Mouse (Mus musculus): Measurements from ENCODE around the gene Pdss2. TPM values are rescaled to one million over a fixed set of nuclear protein-coding genes. Genes with fewer than 3 reads are reported as not detected.

Pdss2 gene
- polyA plus RNA-seq, 1 experiment from 2014 or later, result 14.7 TPM

DNA sequence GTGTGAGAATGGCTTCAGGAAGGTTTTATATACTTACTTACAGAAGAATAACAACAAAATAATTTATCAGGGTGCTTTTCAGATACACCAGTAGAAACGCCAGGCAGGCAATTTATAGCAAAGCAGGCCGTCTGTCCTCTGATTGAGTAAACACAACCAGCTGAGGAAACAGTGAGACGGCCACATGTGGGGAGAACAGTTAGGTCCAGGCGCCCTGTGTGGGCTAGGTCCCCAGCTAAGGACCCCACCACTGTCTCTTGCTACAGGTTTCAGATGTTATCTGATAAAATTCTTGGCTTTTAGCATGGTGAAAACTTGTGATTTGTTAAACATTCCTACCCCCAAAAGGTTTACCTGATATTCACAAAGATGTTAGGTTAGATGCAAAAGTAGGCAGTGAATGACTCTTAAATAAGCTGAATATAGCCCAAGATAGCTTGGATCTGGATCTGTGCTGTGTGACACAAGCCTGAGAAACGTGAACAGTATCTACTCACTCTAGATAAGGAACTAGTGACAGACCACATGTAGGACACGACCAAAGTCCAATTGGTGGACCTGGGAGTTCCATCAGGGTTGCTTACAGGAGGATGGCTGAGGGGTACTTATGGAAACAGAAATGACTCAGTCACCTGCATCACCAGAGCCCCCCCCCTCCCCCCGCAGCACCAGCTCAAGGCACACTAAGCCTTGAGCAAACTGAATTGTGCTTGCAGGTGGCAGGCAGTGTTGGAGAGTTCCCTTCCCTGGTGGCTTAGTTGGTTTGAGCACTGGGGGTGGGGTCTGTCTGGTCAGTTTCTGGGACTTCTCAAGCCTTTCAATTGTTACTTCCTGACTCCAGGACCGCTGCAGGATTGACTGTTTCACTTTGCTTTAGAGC, 56.2 kb downstream of the Pdss2 start:
- no peak for ATAC-seq (ENCODE audit: insufficient number of reproducible peaks, insufficient read depth, low FRiP score, low TSS enrichment, low read depth)
- no peaks in the 10 kb centered on the region for H3K27me3 ChIP-seq
- no peaks in the 10 kb centered on the region for H3K9me3 ChIP-seq
- H3K36me3 ChIP-seq, result no peaks in the 10 kb centered on the region
- H3K4me1 ChIP-seq, result peaks cover 11% of the 10 kb centered on the region
- no peak overlapping the region for H3K4me3 ChIP-seq
- no peak overlapping the region for H3K9ac ChIP-seq
- H3K27ac ChIP-seq, result no peak overlapping the region
- H3K4me2 ChIP-seq, result no peak overlapping the region
- WGBS, result 54% methylated on average over 8 of the region's 8 CpGs

DNA sequence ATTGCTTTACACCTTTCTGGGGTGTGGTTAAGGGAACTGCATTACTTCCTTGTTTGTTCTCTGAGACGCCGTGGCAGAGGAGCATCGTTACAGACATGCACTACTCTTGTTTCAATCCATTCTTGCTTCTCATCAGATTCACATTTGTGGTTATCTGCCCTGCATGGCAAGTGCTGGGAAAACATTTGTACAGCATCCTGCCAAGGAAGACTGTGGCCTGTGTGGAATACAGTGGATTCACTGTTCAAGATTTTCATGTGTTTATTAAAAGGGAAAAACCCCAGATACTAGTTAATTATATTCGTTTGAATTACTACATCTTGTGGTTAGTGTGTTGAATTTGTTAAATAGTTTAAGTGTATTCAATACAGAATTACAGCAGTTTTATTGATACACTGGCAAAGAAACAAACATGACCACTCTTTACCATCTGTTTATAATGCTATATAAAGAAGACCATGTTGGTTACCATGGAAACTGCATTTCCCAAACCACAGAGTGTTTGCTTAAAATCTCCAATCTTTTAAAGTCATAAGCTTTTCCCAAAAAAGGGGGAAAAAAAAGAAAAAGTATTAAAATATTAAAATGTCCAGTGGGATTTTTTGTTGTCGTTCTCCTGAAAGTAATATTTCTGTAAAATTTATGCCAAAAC, 58.5 kb downstream of the Pdss2 start:
- Histone ChIP-seq H3K4me3 (no peak overlapping the region), H3K4me1 (peaks cover 11% of the 10 kb centered on the region), H3K27me3 (no peaks in the 10 kb centered on the region), H3K27ac (peak overlapping the region; percentile 29; the same call in 1 of the 2 replicates), H3K36me3 (no peaks in the 10 kb centered on the region), H3K9ac (no peak overlapping the region), H3K4me2 (no peak overlapping the region), H3K9me3 (no peaks in the 10 kb centered on the region)
- WGBS, result 34% methylated on average over 5 of the region's 5 CpGs
- ATAC-seq (ENCODE audit: insufficient number of reproducible peaks, insufficient read depth, low FRiP score, low TSS enrichment, low read depth), result peak; percentile 64; the same call in 1 of the 2 replicates

DNA sequence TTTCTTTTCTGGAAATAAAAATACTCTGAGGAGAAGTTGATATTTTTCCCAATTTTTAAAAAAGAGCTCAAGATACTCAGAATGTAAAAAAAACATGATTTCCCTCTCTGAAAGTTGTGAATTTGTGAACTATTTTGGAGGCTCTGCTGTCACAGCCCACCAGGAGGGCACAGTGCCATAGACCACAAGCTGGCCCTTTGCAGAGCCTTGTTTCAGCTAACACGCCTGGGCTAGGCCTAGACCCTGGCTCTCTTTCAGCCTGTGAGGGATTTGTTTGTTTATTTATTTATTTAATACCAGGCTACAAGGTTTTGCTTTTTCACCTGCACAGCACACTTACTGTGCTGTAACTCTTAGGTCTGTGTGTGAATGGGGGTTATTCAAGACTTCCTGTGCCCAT, 64.3 kb downstream of the Pdss2 start:
- 69% methylated on average over 1 of the region's 1 CpGs for WGBS
- H3K4me2 ChIP-seq, result no peak overlapping the region
- no peaks in the 10 kb centered on the region for H3K27me3 ChIP-seq
- no peak overlapping the region for H3K4me3 ChIP-seq
- no peak for ATAC-seq (ENCODE audit: insufficient number of reproducible peaks, insufficient read depth, low FRiP score, low TSS enrichment, low read depth)
- H3K9ac ChIP-seq, result no peak overlapping the region
- H3K36me3 ChIP-seq, result no peaks in the 10 kb centered on the region
- 0 out of 2 replicates have a peak, but pooled peaks cover 3% of the 10 kb centered on the region for H3K4me1 ChIP-seq
- no peaks in the 10 kb centered on the region for H3K9me3 ChIP-seq
- 0 out of 2 replicates have a peak overlapping the region, but pooled peaks have one; percentile 0 for H3K27ac ChIP-seq

DNA sequence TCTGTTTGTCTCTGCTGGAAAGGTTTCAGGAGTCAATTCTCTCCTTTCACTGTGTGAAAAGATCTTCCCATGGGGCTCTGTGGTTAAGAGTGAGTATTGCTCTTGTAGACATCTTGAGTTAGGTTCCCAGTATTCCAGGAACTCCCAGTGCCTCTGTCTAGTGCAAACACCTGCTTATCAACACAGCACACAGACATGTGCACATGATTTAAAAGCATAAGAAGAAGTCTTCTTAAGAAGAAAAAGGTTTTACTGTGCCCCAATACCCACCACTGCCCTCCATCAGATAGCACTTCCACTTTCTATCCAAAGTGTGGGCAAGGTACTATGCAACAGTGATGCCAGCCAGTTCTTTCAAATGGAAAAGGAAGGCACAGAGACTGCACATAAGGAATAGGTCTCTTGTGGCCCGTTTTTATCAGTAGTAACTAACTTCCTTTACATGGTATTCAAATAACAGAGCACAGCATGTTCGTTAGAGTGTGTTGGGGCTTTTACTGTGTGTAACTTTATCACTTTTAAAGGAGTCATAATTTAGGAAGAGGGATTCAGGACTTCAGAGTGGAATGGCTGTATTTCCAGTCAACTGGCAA, 69.4 kb downstream of the Pdss2 start:
- ATAC-seq (ENCODE audit: insufficient number of reproducible peaks, insufficient read depth, low FRiP score, low TSS enrichment, low read depth), result no peak
- Histone ChIP-seq H3K27ac (no peak overlapping the region), H3K4me3 (no peak overlapping the region), H3K4me2 (no peak overlapping the region), H3K27me3 (no peaks in the 10 kb centered on the region), H3K9me3 (no peaks in the 10 kb centered on the region), H3K36me3 (no peaks in the 10 kb centered on the region), H3K4me1 (0 out of 2 replicates have a peak, but pooled peaks cover 1% of the 10 kb centered on the region), H3K9ac (no peak overlapping the region)
- 78% methylated on average over 2 of the region's 2 CpGs for WGBS

DNA sequence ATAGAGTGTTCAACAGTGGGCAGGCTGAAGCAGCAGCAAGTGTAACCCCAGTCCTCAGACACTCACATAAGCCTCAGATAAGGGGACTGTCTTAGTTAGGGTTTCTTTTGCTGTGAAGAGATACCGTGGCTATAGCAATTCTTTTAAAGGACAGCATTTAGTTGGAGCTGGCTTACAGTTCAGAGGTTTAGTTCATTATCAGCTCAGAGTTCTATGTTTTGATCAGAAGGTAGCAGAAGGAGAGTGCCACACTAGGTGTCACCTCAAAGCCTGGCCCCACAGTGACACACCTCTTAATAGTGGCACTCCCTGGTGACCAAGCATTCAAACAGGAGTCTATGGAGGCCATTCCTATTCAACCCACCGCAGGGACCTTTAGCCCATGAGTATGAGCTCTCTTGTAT, 70.0 kb downstream of the Pdss2 start:
- Histone ChIP-seq H3K4me1 (no peaks in the 10 kb centered on the region), H3K36me3 (no peaks in the 10 kb centered on the region), H3K4me2 (no peak overlapping the region), H3K27me3 (no peaks in the 10 kb centered on the region), H3K9me3 (no peaks in the 10 kb centered on the region), H3K27ac (no peak overlapping the region), H3K4me3 (no peak overlapping the region), H3K9ac (no peak overlapping the region)
- WGBS, result 92% methylated on average over 2 of the region's 2 CpGs
- no peak for ATAC-seq (ENCODE audit: insufficient number of reproducible peaks, insufficient read depth, low FRiP score, low TSS enrichment, low read depth)

DNA sequence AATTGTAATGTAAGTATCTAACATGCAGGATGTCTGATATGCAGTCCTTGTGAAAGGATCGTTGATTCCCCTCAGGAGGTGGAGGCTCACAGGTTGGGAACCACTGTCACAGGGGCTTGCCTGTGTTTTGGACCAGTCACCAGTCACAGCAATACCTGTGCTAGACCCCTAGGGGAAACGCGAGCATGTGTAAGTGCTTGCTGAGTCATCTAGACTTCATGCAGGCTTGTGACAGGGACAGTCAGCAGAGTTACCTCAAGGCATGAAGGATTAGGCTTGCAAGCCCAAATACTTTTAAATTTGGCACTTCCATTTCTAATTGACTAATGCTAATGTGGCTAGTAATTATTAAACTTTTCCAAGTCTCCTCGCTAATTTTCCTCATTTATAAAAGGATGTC, 71.2 kb downstream of the Pdss2 start:
- Histone ChIP-seq H3K36me3 (no peaks in the 10 kb centered on the region), H3K4me1 (no peaks in the 10 kb centered on the region), H3K9ac (no peak overlapping the region), H3K27ac (no peak overlapping the region), H3K4me2 (no peak overlapping the region), H3K27me3 (no peaks in the 10 kb centered on the region), H3K4me3 (no peak overlapping the region), H3K9me3 (no peaks in the 10 kb centered on the region)
- no peak for ATAC-seq (ENCODE audit: insufficient number of reproducible peaks, insufficient read depth, low FRiP score, low TSS enrichment, low read depth)
- 78% methylated on average over 4 of the region's 4 CpGs for WGBS

DNA sequence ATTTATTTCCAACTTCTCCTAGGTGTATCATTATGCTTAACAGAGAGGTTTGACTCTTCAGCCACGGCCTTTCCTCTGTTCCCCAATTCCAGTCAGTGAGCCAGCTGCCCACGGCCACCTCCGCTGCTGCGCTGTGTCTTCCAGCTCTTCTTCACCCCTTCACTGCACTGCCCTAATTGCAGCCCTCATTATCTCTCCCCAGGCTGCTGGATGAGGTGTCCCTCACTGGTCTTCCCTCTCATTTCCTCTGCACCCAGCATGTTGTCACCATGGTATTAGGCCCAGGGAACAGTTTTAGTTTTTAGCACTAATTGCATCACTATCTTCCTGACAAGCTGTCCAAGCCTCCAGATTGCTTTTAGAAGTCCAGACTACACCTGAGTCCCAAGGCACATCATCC, 73.0 kb downstream of the Pdss2 start:
- Histone ChIP-seq H3K9me3 (no peaks in the 10 kb centered on the region), H3K27me3 (no peaks in the 10 kb centered on the region), H3K27ac (no peak overlapping the region), H3K9ac (no peak overlapping the region), H3K4me1 (no peaks in the 10 kb centered on the region), H3K4me3 (no peak overlapping the region), H3K4me2 (no peak overlapping the region), H3K36me3 (no peaks in the 10 kb centered on the region)
- 74% methylated on average over 4 of the region's 4 CpGs for WGBS
- ATAC-seq (ENCODE audit: insufficient number of reproducible peaks, insufficient read depth, low FRiP score, low TSS enrichment, low read depth), result no peak

DNA sequence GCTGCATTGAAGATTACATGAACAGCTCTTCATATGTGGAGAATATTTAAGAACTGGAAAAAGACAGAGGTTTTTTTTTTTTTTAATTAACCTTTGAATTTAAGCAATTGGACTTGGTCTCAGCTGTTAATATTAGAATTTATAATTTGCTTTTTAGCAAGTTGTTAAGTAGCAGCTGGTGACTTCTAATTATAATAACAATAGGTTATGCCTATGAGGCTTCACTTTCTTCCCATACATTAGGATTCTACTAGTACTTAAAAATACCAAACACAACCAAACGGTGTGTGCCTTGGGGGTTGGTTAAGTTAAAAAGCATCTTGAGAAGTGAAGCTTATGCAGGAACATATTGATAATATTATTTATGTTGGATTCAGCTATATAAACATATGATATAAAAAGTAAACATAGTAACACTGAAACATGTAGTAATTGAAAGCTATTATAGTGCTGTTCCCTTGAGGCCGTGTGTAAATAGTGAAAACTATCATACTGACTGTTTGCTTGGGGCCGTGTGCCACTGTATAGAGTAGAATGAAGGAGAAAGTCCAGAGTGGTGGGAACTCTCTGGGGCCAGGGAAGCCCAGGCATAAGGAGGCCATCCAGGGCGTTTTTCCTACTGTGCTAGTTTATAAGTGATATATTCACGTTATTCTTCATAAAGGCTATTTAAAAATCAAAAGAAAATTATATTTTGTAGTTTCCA, 87.0 kb downstream of the Pdss2 start:
- H3K27ac ChIP-seq, result no peak overlapping the region
- H3K4me1 ChIP-seq, result no peaks in the 10 kb centered on the region
- 82% methylated on average over 5 of the region's 5 CpGs for WGBS
- H3K4me3 ChIP-seq, result no peak overlapping the region
- H3K27me3 ChIP-seq, result no peaks in the 10 kb centered on the region
- H3K9ac ChIP-seq, result no peak overlapping the region
- 0 out of 2 replicates have a peak, but pooled peaks cover 2% of the 10 kb centered on the region for H3K36me3 ChIP-seq
- H3K9me3 ChIP-seq, result no peaks in the 10 kb centered on the region
- H3K4me2 ChIP-seq, result no peak overlapping the region
- ATAC-seq (ENCODE audit: insufficient number of reproducible peaks, insufficient read depth, low FRiP score, low TSS enrichment, low read depth), result no peak

DNA sequence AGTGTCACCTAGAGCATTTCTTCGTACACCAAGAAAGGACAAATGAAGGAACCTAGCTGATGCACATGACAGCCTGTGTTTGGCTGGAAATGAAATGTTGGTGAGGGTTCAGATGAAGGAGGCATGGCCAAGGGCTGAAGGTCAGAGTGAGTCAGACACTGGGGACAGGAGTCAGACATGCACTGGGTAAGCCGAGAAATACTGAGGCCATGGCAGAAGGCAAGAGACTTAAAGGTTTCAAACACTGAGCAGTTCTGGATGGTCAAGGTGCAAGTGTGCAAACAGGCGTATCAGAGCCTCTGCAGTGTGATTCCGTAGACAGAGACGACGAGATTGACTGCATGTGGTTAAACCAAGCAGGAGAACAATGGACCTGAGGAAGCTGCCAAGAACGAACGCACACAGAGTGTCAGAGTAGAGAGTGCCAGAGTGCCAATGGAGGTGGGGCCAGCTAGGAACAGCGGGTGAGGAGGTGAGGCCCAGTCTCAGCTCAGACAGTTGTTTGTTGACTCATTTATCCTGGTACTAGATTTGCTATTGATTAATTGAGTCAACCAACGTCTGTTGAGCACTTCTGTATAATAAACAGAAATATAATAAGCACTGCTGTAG, 89.6 kb downstream of the Pdss2 start:
- Histone ChIP-seq H3K4me1 (no peaks in the 10 kb centered on the region), H3K9ac (no peak overlapping the region), H3K36me3 (0 out of 2 replicates have a peak, but pooled peaks cover 1% of the 10 kb centered on the region), H3K9me3 (no peaks in the 10 kb centered on the region), H3K4me2 (no peak overlapping the region), H3K4me3 (no peak overlapping the region), H3K27ac (no peak overlapping the region), H3K27me3 (no peaks in the 10 kb centered on the region)
- 77% methylated on average over 10 of the region's 10 CpGs for WGBS
- ATAC-seq (ENCODE audit: insufficient number of reproducible peaks, insufficient read depth, low FRiP score, low TSS enrichment, low read depth), result no peak

DNA sequence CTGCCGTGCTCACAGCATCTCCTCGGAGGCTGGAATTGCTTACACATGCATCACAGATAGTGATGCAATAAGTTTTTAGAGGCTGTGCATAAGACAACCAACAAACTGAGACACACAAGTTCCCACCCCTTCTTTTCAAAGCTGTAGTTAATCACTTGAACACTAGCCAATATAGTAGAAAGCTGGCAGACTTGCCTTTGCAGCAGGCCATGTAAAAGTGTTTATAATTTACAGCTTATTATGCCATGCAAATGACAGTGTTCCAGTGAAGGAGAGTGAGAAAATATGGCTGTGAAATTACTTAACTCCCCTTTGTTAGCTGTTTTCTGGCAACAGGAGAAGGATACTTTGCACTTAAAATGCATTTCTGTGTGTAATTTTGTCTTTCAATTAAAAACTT, 90.9 kb downstream of the Pdss2 start:
- 63% methylated on average over 2 of the region's 2 CpGs for WGBS
- ATAC-seq (ENCODE audit: insufficient number of reproducible peaks, insufficient read depth, low FRiP score, low TSS enrichment, low read depth), result no peak
- no peak overlapping the region for H3K27ac ChIP-seq
- no peaks in the 10 kb centered on the region for H3K4me1 ChIP-seq
- H3K9me3 ChIP-seq, result no peaks in the 10 kb centered on the region
- H3K27me3 ChIP-seq, result no peaks in the 10 kb centered on the region
- no peak overlapping the region for H3K9ac ChIP-seq
- no peak overlapping the region for H3K4me3 ChIP-seq
- H3K36me3 ChIP-seq, result no peaks in the 10 kb centered on the region
- H3K4me2 ChIP-seq, result no peak overlapping the region
